Mouse (Mus musculus) right cerebral cortex, postnatal 4 days (tissue): ENCODE data around the gene St7.

Experiments
- DNase-seq: peaks from one replicate; pipeline ENCODE4 v3.0.0-alpha.2; 2022

The St7 gene

GRCm38 (mm10) chr6:17912825-17913224 is 220.1 kb downstream of the St7 start:
- no peak for DNase-seq

- no peak for DNase-seq
These were observed 220.6 kb downstream of the St7 start for GRCm38 (mm10) chr6:17913315-17913714.

GRCm38 (mm10) chr6:17914300-17914699 is 221.6 kb downstream of the St7 start:
- DNase-seq: no peak

DNA sequence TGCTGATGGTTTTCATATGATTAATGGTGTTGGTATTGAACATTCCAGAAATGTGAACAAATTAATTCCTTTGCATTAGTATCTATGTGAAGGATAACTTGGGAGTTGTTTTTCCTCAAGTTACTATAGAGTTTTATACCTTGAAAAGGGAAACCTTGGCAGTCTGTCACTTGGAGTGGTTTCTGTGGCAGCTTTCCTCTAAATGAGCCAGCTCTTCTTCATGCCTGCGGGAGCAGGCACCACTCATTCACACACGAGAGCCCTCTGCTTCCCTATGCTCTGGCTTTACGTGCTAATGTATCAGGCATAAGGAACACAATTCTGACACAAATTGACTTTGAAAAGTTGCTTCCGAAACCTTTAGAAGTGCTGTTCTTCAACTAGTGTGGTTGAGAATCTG is 224.5 kb downstream of the St7 start:
- DNase-seq: no peak

DNA sequence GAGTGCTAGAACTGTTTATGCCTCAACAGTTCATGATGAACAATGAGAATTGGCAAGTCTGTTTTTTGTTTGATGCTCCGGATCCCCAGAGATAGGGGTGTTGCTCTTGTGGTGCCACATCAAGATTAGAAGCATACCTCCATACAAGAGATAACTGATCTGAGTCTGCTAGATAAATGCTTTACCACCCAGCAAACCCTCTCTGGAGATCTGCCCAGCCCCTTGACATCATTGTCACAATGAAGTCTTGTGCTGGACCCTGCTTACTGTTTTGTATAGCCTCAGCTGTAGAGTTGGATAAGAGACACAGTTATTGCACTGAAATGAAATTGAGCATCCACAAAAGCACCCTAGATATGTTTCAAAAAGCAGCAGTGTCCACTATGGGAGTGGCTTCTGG is 229.4 kb downstream of the St7 start:
- DNase-seq: no peak

DNA sequence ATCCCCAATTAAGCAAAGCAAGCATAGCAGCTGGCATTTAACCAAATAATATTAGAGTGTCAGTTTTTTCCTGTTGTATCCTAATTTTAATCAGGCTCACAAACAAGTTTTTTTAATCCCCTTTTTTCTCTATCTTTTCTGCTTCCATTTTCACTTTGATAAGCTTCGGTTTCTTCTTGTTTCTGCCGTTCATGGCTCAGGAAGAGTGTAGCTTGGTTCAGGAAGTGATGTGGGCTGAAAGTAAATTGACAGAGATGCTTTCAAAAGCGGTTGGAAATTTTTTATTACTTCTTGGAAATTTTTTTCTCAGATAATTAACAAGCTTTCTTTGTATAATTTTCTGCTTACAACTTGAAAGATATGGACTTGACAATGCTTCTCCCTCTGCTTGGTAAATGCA is 230.2 kb downstream of the St7 start:
- DNase-seq: no peak

DNA sequence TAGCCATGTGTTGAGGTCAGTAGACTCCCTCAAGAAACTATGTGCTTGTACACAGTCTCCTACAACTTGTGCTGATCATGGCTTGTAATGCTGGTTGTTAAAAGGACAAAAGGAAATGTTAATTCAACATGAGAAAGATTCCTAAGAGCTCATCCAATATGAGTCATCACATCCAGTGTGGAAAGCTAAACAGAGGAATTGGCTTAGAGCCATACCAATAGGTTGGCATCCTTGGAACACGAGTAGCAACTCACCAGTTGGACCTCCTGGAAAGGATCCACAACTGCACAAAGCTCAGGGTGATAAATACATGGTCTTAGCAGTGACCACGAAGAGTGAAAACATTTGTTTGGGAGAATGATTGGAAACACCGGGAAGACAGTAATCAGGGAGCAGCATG is 230.6 kb downstream of the St7 start:
- no peak for DNase-seq

DNA sequence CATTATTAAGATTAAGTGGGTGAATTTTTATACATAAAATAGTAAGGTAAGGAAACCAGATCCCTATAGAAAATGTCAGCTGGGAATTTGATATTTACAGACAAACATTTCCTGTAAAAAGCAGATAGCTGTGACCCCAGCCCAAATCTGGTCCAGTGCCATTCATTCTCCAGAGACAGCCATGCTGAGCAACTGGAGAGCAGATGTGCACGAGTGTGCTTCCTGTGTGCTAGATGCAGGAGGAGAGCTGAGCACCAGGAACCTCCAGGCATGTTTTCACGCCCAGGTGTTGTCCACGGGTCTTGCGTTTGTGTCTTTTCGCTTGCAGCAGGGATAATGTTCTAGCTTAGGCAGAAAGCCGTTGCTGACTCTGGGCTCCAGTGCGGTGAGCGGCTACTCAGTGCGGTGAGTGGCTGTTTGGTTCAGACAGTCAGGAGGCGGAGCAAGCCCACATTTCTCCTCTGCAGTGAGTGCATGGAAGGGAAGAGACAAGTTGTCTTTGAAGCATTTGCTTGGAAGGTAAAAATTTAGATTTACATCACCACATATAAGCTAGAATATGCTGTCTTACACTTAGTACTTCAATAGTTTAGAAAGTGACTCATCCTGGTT is 231.3 kb downstream of the St7 start:
- no peak for DNase-seq

DNA sequence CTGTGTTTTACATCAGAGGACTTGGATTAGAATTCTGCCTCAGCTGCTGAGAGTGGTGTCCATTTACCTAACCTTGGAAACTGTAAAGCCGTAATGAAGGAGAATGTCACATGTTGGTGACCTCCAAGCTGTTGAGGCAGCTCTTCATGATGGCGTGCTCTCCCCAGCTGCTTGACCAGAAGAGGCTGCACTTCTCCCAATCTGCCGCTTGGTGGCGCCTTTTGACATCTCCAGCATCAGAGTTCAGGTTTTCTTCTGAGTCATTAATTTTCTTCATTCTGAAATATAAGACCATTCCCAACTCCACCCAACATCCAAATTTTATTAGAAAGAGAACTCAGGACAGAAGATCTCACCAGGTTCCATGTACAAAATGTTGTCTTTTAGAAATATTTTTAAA is 232.5 kb downstream of the St7 start:
- DNase-seq: no peak

GRCm38 (mm10) chr6:17927746-17928145 is 235.0 kb downstream of the St7 start:
- no peak for DNase-seq

- DNase-seq: no peak
These were observed 238.5 kb downstream of the St7 start for GRCm38 (mm10) chr6:17931187-17931586.

DNA sequence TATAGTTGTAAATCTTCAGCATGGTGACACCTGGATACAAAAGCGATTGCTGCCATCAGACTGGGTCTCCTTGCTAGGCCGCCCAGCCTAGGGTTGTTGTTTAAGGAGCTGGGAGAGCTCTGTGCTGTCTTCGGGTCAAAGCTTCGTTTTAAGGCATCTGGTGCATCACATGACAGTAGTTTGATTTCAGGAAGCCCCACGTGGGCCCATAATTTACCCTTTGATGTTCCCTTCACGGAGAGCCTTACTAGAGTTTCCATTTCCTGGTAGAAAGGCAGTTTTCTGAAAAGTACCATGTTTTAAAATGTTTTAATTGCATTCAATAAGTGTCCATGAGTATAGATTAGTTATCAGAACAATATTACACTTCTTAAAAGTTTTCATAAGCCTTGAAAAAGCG is 239.1 kb downstream of the St7 start:
- DNase-seq: no peak

- no peak for DNase-seq
These were observed 240.1 kb downstream of the St7 start for GRCm38 (mm10) chr6:17932806-17933205.

- DNase-seq: no peak
These were observed 246.1 kb downstream of the St7 start for GRCm38 (mm10) chr6:17938631-17939346.

DNA sequence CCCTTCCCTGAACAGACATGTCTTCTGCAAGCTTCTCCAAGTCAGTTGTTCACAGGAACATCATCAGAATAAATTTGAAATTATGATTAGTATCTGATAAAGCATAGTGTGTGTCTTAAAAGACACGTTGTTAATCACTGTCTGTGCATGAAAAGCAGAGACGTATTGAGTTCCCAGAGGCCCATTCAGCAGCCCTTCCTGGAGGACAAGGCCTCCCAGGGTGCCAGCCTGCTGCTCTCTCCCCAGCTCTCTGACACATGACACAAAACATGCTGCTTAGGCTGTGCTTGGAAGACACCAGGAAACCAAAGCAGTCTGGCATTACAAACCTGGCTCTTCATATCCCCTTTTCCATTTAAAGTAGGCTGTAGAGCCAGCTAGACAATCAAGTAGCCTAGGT is 249.2 kb downstream of the St7 start:
- DNase-seq: no peak

DNA sequence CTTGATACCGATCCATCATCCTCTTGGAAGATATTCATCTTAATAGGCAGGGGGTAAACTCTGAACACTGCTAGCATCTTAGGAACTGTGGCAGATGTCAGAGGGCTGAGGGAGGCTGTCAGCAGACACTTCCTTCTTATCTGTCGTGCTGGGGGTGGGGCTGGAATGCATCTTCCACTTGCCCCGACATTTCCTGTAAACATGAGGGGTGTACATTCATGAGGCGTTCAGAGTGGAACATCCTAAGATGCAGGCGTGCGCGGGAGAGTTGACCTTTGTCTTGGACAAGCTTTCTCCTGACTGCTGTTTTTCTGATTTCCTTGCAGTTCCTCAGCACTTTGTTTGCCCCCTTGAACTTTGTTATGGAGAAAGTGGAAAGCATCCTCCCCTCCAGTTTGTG is 249.6 kb downstream of the St7 start:
- no peak for DNase-seq

GRCm38 (mm10) chr6:17943877-17944617 is 251.3 kb downstream of the St7 start:
- DNase-seq: no peak

- DNase-seq: no peak
These were observed 253.7 kb downstream of the St7 start for GRCm38 (mm10) chr6:17946456-17946855.

DNA sequence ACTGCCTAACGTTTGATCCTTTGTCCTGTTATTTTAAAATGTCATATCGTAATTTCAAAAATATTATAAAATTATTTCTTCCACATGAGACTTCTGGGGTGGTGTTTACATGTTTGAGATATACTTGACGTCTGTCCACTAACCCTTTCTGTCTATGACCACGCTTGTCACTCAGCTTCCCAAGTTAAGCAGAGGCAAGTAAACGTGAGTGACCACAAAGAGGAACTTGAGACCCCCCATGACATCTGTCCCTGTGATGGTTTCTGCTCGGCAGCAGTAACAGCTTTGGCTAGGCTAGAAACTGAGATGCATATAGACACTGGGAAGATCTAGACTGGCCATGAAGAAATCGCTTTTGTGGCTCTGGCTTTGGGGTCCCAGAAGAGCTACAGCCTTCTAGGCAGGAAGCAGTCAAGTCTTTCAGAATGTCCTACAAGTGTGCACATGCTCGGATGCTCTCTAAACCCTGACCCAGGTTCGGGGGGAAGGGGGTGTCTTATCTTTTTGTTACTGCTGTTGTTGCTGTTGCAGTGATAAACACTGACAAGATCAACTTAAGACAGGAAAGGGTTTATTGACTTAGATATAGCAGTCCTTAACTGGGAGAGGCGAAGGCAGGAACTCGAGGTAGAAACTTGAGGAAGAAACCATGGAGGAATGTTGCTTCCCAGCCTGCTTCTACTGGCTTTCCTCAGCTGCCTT is 254.5 kb downstream of the St7 start:
- DNase-seq: no peak

DNA sequence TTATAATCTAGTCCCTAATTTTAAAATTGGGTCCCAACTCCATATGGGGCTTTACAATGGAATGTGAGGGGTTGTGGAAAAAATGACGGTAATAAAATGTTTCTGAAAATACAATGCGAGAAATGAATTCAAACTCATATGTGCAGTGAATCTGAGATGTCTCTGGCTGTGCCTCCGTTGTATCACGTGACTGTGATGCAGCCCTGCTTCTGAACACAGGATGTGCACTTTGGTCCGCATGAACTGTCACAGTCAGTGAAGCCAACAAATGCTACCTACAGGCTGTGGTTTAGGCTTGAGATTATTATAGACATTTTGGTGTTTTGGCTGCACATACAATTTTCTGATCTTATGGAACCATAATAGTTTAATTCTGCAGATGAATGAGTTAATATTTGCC is 256.4 kb downstream of the St7 start:
- no peak for DNase-seq

DNA sequence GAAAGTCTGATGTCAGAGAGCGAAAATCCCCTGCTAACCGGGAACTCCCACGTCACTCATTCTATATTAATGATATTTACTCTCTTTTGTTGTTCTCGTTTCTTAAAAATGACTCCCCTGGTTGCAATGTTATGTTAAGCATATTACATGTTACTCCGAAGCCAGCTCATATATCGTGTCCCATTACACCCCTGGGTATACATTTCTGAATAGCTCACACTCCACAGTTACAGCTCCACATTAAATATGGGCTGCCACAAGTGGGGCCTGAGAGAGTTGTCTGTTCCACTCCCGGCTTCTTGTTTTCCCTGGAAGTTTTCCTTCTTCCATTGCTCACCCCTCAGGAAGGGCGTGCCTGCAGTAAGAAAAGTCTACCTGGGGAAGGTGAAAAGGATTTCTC is 259.0 kb downstream of the St7 start:
- DNase-seq: no peak

- no peak for DNase-seq
These were observed 270.7 kb downstream of the St7 start for GRCm38 (mm10) chr6:17963455-17963854.

DNA sequence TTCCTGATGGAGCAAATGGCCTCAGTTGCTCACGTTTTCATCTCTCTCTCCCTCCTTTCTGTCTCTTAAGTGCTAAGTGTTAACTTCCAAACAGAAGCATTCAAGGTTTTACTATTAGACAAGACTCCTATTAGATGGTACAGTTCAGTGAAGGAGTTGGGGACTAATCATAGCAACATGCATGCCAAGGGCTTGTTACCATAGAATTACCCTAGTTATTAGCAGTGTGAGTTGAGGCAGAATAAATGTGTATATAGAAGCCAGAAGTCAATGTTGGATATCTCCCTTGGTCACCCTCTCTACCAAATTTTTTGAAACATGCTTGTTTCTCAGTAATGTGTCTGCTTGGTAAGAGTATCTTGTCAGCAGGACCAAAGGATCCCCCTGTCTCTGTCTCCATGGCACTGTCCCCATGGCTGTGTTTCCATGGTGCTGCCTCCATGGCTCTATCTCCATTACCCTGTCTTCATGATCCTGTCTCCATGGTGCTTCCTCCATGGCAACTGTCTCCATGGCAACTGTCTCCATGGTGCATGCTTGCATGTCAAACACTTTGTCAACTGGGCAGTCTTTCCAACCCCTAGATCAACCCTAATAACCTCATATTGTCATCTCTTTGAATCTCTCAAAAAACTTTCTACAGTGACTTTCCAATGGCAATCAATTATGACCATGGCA is 275.9 kb downstream of the St7 start:
- no peak for DNase-seq
